Mouse (Mus musculus) ES-E14 (cell line): ENCODE measurements around the gene Robo2. TPM values are rescaled to one million over a fixed set of nuclear protein-coding genes. Genes with fewer than 3 reads are reported as not detected.

Source experiments
- DNase-seq: peaks from one replicate; pipeline ENCODE4 v3.0.0-alpha.2; 2013; ENCODE audit warnings: low read depth, low spot score
- H3K27ac ChIP-seq: 2 replicates; pipeline ENCODE4 v1.5.1; 2012; ENCODE audit warnings: low read depth, mild to moderate bottlenecking, low read length, moderate library complexity, mixed read lengths; ENCODE audit not compliant: poor library complexity, insufficient read depth, severe bottlenecking
- H3K36me3 ChIP-seq: 2 replicates; pipeline ENCODE4 v1.6.1; 2012; ENCODE audit warnings: mild to moderate bottlenecking, low read length, moderate library complexity, mixed read lengths; ENCODE audit not compliant: control insufficient read depth, poor library complexity, insufficient read depth, severe bottlenecking
- H3K4me1 ChIP-seq, 2 experiments: fragments of 150-350 bp in 1 of 2; sonication (generic) in 1 of 2; 2 replicates each; pipeline ENCODE4 v1.6.1; 2012; ENCODE audit warnings: low read length in 2 of 2, mild to moderate bottlenecking in 1 of 2, mixed read lengths in 1 of 2; ENCODE audit not compliant: control insufficient read depth in 2 of 2, insufficient read depth in 2 of 2, poor library complexity in 1 of 2
- H3K4me3 ChIP-seq, 2 experiments: fragments of 150-350 bp in 1 of 2; sonication (generic) in 1 of 2; 2 replicates each; pipeline ENCODE4 v1.5.1; 2012; ENCODE audit warnings: low read length in 2 of 2, low read depth in 1 of 2, mild to moderate bottlenecking in 1 of 2, mixed read lengths in 1 of 2; ENCODE audit not compliant: insufficient read depth in 1 of 2, poor library complexity in 1 of 2, severe bottlenecking in 1 of 2
- H3K9ac ChIP-seq: 2 replicates; pipeline ENCODE4 v1.6.1; 2012; ENCODE audit warnings: low read depth, mild to moderate bottlenecking, low read length, mixed read lengths; ENCODE audit not compliant: poor library complexity, insufficient read depth, severe bottlenecking
- H3K9me3 ChIP-seq: fragments of 150-350 bp; sonication (generic); 2 replicates; pipeline ENCODE4 v1.6.1; 2012; ENCODE audit warnings: low read depth, mild to moderate bottlenecking, low read length; ENCODE audit not compliant: control insufficient read depth, insufficient read depth
- CHD2 ChIP-seq: IDR thresholded peaks from 2 replicates; pipeline ENCODE4 v1.6.1; 2014; ENCODE audit warnings: mild to moderate bottlenecking, low read depth, low read length, inconsistent platforms
- HCFC1 ChIP-seq: IDR thresholded peaks from 2 replicates; pipeline ENCODE4 v1.6.1; 2012; ENCODE audit warnings: low read length, inconsistent platforms, borderline replicate concordance; ENCODE audit not compliant: insufficient read depth
- MAFK ChIP-seq: IDR thresholded peaks from 2 replicates; pipeline ENCODE4 v1.6.1; 2014; ENCODE audit warnings: mild to moderate bottlenecking, low read depth, low read length, inconsistent platforms; ENCODE audit not compliant: insufficient read depth
- ZC3H11A ChIP-seq: IDR thresholded peaks from 2 replicates; pipeline ENCODE4 v1.6.1; 2012; ENCODE audit warnings: low read depth, mild to moderate bottlenecking, inconsistent platforms, low read length, borderline replicate concordance
- ZNF384 ChIP-seq: IDR thresholded peaks from 2 replicates; pipeline ENCODE4 v1.6.1; 2012; ENCODE audit warnings: low read depth, low read length, inconsistent platforms
- in situ Hi-C, 2 experiments: fragments of 600-800 bp; cut with MboI; formaldehyde crosslinking; loops; one replicate each; pipeline ENCODE4 v1.15.1; 2025; ENCODE audit warnings: low sequenced_read_pairs in 2 of 2, inconsistent platforms in 1 of 2; ENCODE audit not compliant: unreplicated experiment in 2 of 2
- total RNA-seq: library from RNA; depleted of rRNA; stranded (reverse); fragments of 300-350 nt; gene quantifications from 2 replicates; pipeline ENCODE4 v1.2.3, GENCODE M21; 2012

Gene Robo2
- total RNA-seq, 1 experiment, result 5.5 TPM

- Histone ChIP-seq H3K36me3 (no peaks in the 10 kb centered on the region), H3K4me1 (no peaks in the 10 kb centered on the region; a peak in 1 of 4 replicates), H3K4me3 (no peak overlapping the region), H3K9ac (no peak overlapping the region), H3K27ac (no peak overlapping the region), H3K9me3 (no peaks in the 10 kb centered on the region)
- in situ Hi-C loops, result no loop called here
- DNase-seq, result no peak
- TF ChIP-seq HCFC1, result no peak
- no peak; the same call in 1 of the 2 replicates for TF ChIP-seq ZC3H11A
- TF ChIP-seq CHD2, result no peak
- no peak for TF ChIP-seq ZNF384
- no peak for TF ChIP-seq MAFK
Observed at GRCm38 (mm10) chr16:74412471-74413291, 1.1 kb upstream of the Robo2 start.

GRCm38 (mm10) chr16:74411021-74411420 lies 604 bp downstream of the Robo2 start:
- no peaks in the 10 kb centered on the region for H3K36me3 ChIP-seq
- TF ChIP-seq CHD2 (no peak), ZC3H11A (no peak), MAFK (no peak), ZNF384 (no peak), HCFC1 (no peak)
- H3K4me1 ChIP-seq, result no peaks in the 10 kb centered on the region; a peak in 1 of 4 replicates
- peak overlapping the region; percentile 68 to 70 for H3K4me3 ChIP-seq
- no peak for DNase-seq
- in situ Hi-C loops, result no loop called here
- no peak overlapping the region for H3K27ac ChIP-seq
- H3K9ac ChIP-seq, result 0 out of 2 replicates have a peak overlapping the region, but pooled peaks have one; percentile 11
- no peaks in the 10 kb centered on the region for H3K9me3 ChIP-seq

- DNase-seq, result no peak
- no peaks in the 10 kb centered on the region; a peak in 1 of 4 replicates for H3K4me1 ChIP-seq
- TF ChIP-seq HCFC1 (no peak), ZC3H11A (no peak), CHD2 (no peak), MAFK (no peak), ZNF384 (no peak)
- no peaks in the 10 kb centered on the region for H3K9me3 ChIP-seq
- H3K4me3 ChIP-seq, result no peak overlapping the region
- H3K36me3 ChIP-seq, result no peaks in the 10 kb centered on the region
- H3K9ac ChIP-seq, result no peak overlapping the region
- H3K27ac ChIP-seq, result no peak overlapping the region
- in situ Hi-C loops, result no loop called here
Observed at GRCm38 (mm10) chr16:74410125-74410524, 1.5 kb downstream of the Robo2 start.

- TF ChIP-seq ZC3H11A (no peak), ZNF384 (no peak), MAFK (no peak), HCFC1 (no peak), CHD2 (no peak)
- in situ Hi-C loops, result no loop called here
- no peak for DNase-seq
- H3K4me3 ChIP-seq, result no peak overlapping the region
- H3K9ac ChIP-seq, result no peak overlapping the region
- H3K9me3 ChIP-seq, result no peaks in the 10 kb centered on the region
- no peak overlapping the region for H3K27ac ChIP-seq
- no peaks in the 10 kb centered on the region for H3K36me3 ChIP-seq
- no peaks in the 10 kb centered on the region; a peak in 1 of 4 replicates for H3K4me1 ChIP-seq
Observed at GRCm38 (mm10) chr16:74409548-74409947, 2.1 kb downstream of the Robo2 start.
